Mouse (Mus musculus) stomach, postnatal 0 days (tissue): Measurements from ENCODE around the gene Hps6. TPM values are rescaled to one million over a fixed set of nuclear protein-coding genes. Genes with fewer than 3 reads are reported as not detected.

ENCODE experiments used
- ATAC-seq: fragments of 200-750 bp; cut with Nextera tagmentation; 2 replicates; pipeline ENCODE4 v1.8.0; 2017; ENCODE audit not compliant: low FRiP score, low TSS enrichment
- DNase-seq: peaks from one replicate; pipeline ENCODE4 v3.0.0-alpha.2; 2016; ENCODE audit warnings: low spot score
- H3K27ac ChIP-seq: fragments of 300-500 bp; sonication (generic); replicated peaks from 2 replicates; pipeline ENCODE4 v1.5.1; 2014; ENCODE audit warnings: mild to moderate bottlenecking, control low read depth
- H3K27me3 ChIP-seq: fragments of 300-500 bp; sonication (generic); 2 replicates; pipeline ENCODE4 v1.6.1; 2014; ENCODE audit warnings: low read length; ENCODE audit not compliant: control insufficient read depth, insufficient read depth
- H3K36me3 ChIP-seq: fragments of 300-500 bp; sonication (generic); 2 replicates; pipeline ENCODE4 v1.6.1; 2014; ENCODE audit warnings: low read length, mixed read lengths; ENCODE audit not compliant: control insufficient read depth, insufficient read depth
- H3K4me1 ChIP-seq: fragments of 300-500 bp; sonication (generic); replicated peaks from 2 replicates; pipeline ENCODE4 v1.6.1; 2014; ENCODE audit warnings: antibody characterized with exemption; ENCODE audit not compliant: control insufficient read depth, insufficient read depth
- H3K4me2 ChIP-seq: fragments of 300-500 bp; sonication (generic); replicated peaks from 2 replicates; pipeline ENCODE4 v1.6.1; 2014; ENCODE audit warnings: low read depth, mild to moderate bottlenecking, control low read depth, moderate library complexity
- H3K4me3 ChIP-seq: fragments of 300-500 bp; sonication (generic); 2 replicates; pipeline ENCODE4 v1.5.1; 2014; ENCODE audit warnings: low read depth, low read length, control low read depth
- H3K9ac ChIP-seq: fragments of 300-500 bp; sonication (generic); 2 replicates; pipeline ENCODE4 v1.6.1; 2014; ENCODE audit warnings: mild to moderate bottlenecking, low read length, control low read depth, mixed read lengths
- H3K9me3 ChIP-seq: fragments of 300-500 bp; sonication (generic); 2 replicates; pipeline ENCODE4 v1.6.1; 2016; ENCODE audit warnings: low read length; ENCODE audit not compliant: control insufficient read depth
- CTCF ChIP-seq: IDR thresholded peaks from 2 replicates; pipeline ENCODE4 v1.5.1; 2016; ENCODE audit warnings: antibody characterized with exemption, low read depth, mild to moderate bottlenecking, moderate library complexity
- EP300 ChIP-seq: optimal IDR thresholded peaks from 2 replicates; pipeline ENCODE3; 2016; ENCODE audit warnings: antibody characterized with exemption
- WGBS: fragments of 180-500 bp; shearing (Covaris S2); extraction: QIAGEN DNeasy Blood & Tissue Kit; methylation state at CpG from one replicate; pipeline ENCODE4 v1.1.7; 2014; 5-methylcytosine and 5-hydroxymethylcytosine counted together
- polyA plus RNA-seq: library from polyadenylated mRNA; unstranded; fragments of >200 nt; fragmentation: Nextera tagmentation; extraction: Ambion mirVana; gene quantifications from 2 replicates; pipeline ENCODE4 v1.2.1, GENCODE M21; 2015

Gene Hps6
- polyA plus RNA-seq, 1 experiment from 2014 or later: 5.1 TPM

DNA sequence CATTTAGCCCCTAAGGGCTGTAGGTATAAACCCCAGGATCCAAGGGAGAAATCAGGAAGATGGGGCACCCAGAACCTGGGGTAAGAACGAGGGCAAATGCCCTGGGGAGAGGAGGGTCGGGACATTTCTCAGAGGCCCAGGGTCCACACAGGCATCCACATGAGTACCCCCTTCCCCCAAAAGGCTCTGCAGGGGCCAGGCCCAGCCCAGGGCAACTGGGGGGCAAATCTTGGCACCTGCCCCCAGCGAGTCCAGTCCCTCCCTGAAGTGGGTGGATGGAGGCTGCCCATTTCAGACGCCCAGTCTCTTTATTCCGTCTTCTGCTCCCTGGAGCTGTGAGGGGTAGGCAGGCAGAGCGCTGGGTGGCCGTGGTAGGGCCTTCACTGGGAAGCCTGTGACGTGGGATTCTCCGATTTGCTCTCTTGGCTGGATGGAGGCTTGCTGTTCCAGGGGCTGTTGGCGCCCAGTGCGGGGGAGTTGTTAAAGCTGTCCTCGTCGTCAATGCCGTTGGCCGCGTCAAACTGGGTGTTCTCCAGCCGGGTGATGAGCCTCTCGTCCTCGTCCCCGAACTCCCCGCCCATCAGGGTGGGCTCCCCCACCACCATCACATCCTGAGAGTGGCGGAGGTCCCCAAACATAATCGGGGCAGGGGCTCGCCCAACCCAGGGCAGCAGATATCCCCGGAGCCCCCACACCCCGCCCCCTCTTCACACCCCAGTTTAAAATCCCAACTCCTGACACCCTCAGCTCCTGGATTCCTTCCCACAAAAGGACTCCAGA is 29.6 kb downstream of the Hps6 start:
- no peak for ATAC-seq
- no peak overlapping the region for H3K4me3 ChIP-seq
- peaks cover 9% of the 10 kb centered on the region; the same call in 1 of the 2 replicates for H3K4me1 ChIP-seq
- no peak overlapping the region for H3K27ac ChIP-seq
- H3K9me3 ChIP-seq: no peaks in the 10 kb centered on the region
- DNase-seq: no peak
- no peak overlapping the region for H3K4me2 ChIP-seq
- WGBS: 85% methylated on average over 26 of the region's 26 CpGs
- H3K36me3 ChIP-seq: peaks cover 31% of the 10 kb centered on the region
- H3K9ac ChIP-seq: no peak overlapping the region
- H3K27me3 ChIP-seq: no peaks in the 10 kb centered on the region
- TF ChIP-seq EP300: no peak
- TF ChIP-seq CTCF: no peak

DNA sequence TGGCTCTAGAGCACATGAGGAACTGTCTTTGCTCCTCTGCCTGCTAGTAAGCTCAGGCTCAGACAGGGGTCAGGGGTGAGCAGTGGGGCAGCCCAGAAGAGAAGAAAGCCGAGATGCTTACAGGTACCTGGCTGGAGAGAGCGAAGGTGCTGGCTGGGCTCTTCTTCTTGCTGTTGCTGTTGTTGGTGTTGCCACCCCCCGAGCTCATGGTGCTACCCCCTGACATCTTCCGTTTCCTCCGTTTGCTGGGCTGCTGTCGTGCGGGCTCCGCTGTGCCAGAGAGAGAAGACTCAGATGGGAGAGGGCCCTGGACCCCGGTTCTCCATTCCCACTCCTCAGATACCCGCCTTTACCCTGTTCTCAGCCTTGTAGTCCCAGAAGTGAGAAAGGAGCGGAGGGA is 30.6 kb downstream of the Hps6 start:
- no peak overlapping the region for H3K9ac ChIP-seq
- peaks cover 31% of the 10 kb centered on the region for H3K36me3 ChIP-seq
- no peak overlapping the region for H3K4me2 ChIP-seq
- H3K9me3 ChIP-seq: no peaks in the 10 kb centered on the region
- TF ChIP-seq CTCF: no peak
- no peak for TF ChIP-seq EP300
- H3K27me3 ChIP-seq: no peaks in the 10 kb centered on the region
- no peak overlapping the region for H3K4me3 ChIP-seq
- no peak overlapping the region for H3K27ac ChIP-seq
- ATAC-seq (no peak), DNase-seq (no peak)
- whole genome bisulfite sequencing: 93% methylated on average over 11 of the region's 11 CpGs
- H3K4me1 ChIP-seq: peaks cover 9% of the 10 kb centered on the region; the same call in 1 of the 2 replicates

DNA sequence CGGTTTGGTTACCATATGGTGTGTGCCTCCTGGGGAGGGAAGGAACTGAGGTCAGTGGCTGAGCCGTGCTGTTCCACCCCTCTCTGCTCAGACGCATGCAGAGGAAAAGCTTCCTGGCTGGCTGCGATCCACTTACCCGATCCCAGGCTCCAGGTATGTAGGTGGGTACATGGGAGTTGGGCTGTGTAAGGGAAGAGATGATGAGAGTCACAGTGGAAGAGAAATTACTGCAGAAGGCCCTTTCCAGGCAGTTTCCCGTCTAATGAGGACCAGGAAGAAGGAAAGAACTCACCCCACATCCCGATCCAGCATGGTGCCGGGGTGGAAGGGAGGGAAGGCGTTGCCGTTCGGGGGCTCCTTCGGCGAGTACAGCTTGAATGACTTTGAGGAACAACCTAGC is 32.7 kb downstream of the Hps6 start:
- Histone ChIP-seq H3K9me3 (no peaks in the 10 kb centered on the region), H3K27ac (no peak overlapping the region), H3K36me3 (peaks cover 31% of the 10 kb centered on the region), H3K4me1 (peaks cover 14% of the 10 kb centered on the region), H3K4me3 (no peak overlapping the region), H3K27me3 (no peaks in the 10 kb centered on the region), H3K4me2 (no peak overlapping the region), H3K9ac (no peak overlapping the region)
- DNase-seq: no peak
- 81% methylated on average over 13 of the region's 13 CpGs for WGBS
- TF ChIP-seq EP300 (no peak), CTCF (no peak)
- ATAC-seq: no peak

DNA sequence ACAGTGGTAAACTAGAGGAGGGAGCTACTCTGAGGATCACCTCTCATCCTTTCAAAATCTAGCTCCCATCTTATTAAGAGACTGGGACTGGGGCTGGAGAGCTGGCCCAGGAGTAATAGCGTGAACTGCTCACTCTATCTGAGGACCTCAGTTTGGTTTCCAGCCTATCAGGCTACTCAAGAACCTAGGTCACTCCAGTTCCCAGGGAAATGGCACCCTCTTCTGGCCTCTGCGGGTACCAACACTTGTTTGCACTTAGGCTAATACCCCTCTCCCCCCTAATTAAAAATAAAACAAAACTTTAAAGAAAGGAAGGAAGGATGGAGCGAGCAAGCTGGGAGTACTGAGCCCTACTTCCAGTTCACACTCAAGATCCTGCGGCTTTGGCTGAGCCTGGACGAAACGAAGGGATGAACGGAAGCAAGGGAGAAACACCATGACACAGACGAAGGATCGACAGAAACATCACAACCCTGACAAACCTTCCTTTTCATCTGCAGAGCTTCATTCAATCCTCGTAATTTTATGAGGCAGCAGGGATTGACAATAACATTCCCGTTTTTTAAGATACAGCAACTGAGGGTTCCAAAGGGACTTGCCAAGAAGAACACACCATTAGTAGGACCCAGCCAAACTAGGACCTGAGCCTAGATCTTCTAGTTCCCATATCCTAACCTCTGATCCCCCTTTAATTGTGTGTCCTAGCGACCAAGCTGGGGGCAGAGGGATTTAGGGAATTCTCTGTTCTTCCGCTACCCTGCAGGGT is 33.4 kb downstream of the Hps6 start:
- Histone ChIP-seq H3K9ac (0 out of 2 replicates have a peak overlapping the region, but pooled peaks have one; percentile 14), H3K27me3 (no peaks in the 10 kb centered on the region), H3K36me3 (peaks cover 29% of the 10 kb centered on the region)

DNA sequence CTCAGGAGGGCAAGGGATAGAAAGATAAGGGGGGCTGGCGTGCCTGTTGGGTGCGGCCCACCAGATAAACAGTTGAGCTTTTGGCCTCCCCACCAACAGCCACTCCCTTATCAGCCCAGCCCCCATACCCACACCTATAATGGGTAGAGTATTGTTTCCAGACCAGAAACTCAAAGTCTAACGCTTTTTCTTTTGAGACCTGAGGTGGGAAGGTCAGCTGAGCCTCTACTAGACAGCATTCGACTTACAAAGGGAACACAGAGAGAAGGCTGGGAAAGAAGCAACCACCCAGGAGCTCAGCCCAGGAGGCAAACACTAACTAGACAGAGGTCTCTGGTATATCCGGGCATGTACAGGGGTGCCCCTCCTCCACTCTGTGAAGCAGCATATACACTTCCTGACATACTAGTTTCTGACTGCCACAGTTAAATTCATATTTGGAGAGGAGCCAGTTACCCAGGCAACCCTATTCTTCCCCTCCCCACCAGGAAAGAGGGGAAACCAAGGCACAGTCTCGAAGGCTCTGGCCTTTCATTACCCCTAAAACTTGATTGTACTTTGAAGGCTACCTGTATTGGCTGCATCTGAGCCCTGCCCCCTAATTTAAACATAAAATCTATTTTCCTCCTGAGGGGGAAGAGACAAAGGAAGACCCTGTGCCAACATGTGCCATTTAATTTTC is 34.1 kb downstream of the Hps6 start:
- no peak for ATAC-seq
- Histone ChIP-seq H3K27ac (peak overlapping the region; percentile 94), H3K9me3 (no peaks in the 10 kb centered on the region), H3K4me3 (peak overlapping the region; percentile 64), H3K36me3 (peaks cover 27% of the 10 kb centered on the region), H3K27me3 (no peaks in the 10 kb centered on the region), H3K4me2 (peak overlapping the region; percentile 93), H3K4me1 (peaks cover 23% of the 10 kb centered on the region), H3K9ac (peak overlapping the region; percentile 82)
- WGBS: 10% methylated on average over 6 of the region's 6 CpGs
- DNase-seq: no peak
- TF ChIP-seq CTCF (no peak), EP300 (no peak)

More for the DNA sequence above, 33.4 kb downstream of the Hps6 start:
- H3K9me3 ChIP-seq: no peaks in the 10 kb centered on the region
- TF ChIP-seq CTCF (peak; percentile 54), EP300 (no peak)
- peaks cover 20% of the 10 kb centered on the region for H3K4me1 ChIP-seq
- H3K4me2 ChIP-seq: peak overlapping the region; percentile 93
- DNase-seq: no peak
- peak overlapping the region; percentile 50; the same call in 1 of the 2 replicates for H3K27ac ChIP-seq
- no peak for ATAC-seq
- WGBS: 68% methylated on average over 13 of the region's 13 CpGs
- peak overlapping the region; percentile 64; the same call in 1 of the 2 replicates for H3K4me3 ChIP-seq
